Mouse (Mus musculus) heart, postnatal 25 days (tissue): ENCODE measurements around the gene Rab6b. TPM values are rescaled to one million over a fixed set of nuclear protein-coding genes. Genes with fewer than 3 reads are reported as not detected.
A peak's percentile ranks its signal among the peaks of the same experiment; 100 is the strongest.
"Not testable (repeated sequence)": the region's sequence is repeated elsewhere in the genome, so short reads cannot be mapped to it uniquely, and the experiment has no call there.

Source experiments
- DNase-seq: peaks from one replicate; pipeline ENCODE4 v3.0.0; 2022; ENCODE audit warnings: low spot score
- intact Hi-C: fragments of 180-260 bp; cut with DNase I; formaldehyde crosslinking; loops from one replicate; pipeline ENCODE4 v1.15.1; 2025
- total RNA-seq, 2 experiments: library from RNA; stranded (reverse); gene quantifications; 2 replicates each; pipeline ENCODE4 v1.2.3; 2021

Rab6b gene
- total RNA-seq, 2 experiments from 2014 or later: 2.1 to 3.0 TPM

DNA sequence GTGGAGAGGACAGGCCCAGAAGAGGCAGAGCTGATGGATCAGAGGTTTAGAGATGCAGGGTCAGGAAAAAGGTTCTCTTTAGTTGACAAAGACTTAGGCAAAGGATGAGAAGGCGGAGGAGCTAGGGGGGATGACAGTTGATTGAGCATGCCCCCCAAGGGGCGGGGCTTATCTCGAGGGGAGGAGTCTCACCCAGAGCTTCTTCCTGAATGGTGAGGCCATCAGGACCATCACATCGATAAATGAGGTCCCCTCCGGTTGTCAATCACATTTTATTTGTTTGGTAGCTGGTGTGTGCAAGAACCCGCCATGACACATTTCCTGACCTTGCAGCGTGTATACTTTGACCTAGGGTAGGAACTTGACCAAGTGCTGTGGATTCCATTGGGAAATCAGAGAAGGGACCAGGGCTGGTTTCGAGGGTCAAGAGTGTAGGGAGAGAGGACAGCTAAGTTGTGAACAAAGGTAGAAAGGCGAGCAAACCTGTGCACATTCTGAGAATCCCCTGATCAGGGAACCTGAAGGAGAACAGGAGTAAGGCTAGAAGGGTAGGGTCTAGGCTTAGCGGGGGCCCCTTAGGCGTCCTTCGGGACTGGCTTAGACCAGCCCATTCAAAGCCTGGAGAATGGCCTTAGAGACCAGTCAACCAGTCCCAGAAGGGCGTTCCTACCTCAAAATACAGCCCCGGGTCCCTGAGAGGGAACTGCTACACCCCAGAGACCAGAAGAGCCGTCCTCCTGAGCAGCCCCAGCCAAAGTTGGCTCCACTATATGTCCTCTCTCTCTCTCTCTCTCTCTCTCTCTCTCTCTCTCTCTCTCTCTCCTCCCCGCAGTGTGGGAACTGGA lies 20.3 kb upstream of the Rab6b start:
- DNase-seq: no peak
- intact Hi-C loops: loop anchor here (5.0 kb wide), 1 partner anchor 79 kb away; no protein-coding TSS in a partner anchor

DNA sequence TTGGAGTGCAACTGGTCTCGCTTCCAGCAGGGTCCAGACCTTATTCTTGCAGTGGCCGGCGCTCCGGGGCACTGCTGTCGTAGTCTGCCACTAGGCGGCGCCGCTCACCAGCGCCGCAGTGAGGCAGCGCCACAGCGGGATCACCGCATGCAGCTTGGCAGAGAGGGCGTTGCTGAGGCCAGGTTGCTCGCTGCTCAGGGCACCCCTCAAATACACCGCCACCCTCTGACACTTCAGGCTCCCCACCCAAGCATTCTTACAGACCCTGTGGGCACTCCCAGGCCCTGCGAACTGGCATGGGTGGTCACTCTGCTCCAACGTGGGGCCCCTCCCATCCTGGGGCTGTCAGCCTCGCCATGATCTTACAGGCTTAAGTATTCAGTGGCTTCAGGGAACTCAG lies 19.3 kb upstream of the Rab6b start:
- peak; percentile 62 for DNase-seq
- intact Hi-C loops: loop anchor here (2.0 to 5.0 kb wide), 3 partner anchors 35 to 211 kb away; no protein-coding TSS in a partner anchor

DNA sequence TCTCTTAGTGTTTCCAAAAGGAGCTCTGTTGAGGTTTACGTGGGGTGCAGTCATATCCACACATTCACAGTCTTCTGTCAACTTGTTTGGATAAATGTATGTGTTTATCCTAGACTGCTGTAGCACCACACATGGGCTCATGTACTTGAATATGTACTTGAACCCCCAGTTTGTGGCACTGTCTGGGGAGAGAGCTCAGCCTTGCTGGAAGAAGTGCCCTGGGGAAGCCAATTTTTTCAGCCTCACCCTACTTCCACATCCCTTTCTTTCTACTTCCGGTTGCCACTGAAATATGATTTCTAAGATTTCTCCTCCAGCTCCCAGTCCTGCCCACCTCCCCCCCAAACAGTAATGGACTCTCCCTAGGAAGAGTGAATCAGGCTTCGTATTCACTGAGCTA lies 17.9 kb upstream of the Rab6b start:
- intact Hi-C loops: loop anchor here (2.0 to 5.0 kb wide), 3 partner anchors 37 to 209 kb away; no protein-coding TSS in a partner anchor
- DNase-seq: no peak

DNA sequence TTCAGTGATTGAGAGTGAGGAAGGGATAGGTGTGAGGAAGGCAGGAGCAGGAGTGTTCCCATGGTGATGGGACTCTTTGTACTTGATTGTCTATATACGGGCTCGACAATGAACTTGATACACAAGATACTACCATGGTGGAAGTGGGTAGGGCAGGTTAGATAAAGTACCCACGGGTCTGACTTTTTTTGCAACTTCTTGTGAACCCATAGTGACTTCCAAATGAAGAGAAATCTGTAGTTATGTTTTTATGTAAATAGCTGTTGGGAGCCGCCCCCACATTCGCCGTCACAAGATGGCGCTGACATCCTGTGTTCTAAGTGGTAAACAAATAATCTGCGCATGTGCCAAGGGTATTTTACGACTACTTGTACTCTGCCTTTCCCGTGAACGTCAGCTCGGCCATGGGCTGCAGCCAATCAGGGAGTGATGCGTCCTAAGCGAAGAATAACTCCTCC lies 3.2 kb upstream of the Rab6b start:
- intact Hi-C loops, DNase-seq: not testable (repeated sequence)

DNA sequence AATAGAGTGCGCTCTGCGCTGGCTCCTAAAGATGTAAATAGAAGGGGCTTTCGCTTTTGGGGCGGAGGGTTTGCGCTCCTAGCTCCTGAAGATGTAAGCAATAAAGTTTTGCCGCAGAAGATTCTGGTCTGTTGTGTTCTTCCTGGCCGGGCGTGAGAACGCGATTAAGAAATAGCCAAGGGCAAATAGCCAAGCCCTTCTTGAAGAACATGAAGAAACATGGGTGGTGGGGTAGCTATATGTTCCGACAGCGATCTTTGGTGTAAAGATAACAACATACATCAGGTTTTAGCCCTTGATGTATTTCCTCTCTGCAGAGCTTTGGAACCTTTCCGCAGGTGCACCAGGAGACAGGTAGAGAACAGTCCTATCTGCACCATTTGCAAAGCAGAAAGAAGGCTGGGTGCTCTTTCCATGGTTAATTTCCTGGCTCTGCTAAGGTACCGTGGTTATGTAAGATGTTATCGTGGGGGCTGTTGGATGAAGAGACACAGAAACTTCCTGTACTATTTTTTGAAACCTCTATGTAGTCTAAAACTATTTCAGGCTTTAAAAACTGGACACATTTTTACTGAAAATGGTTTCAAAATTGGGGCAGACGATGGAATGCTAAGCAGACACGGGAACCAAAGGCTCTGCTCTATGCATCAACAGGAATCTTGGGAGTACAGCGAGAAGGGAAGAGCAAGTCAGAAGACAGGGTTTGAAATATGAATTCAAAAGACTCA lies 2.5 kb upstream of the Rab6b start:
- intact Hi-C loops: no loop called here
- DNase-seq: no peak

DNA sequence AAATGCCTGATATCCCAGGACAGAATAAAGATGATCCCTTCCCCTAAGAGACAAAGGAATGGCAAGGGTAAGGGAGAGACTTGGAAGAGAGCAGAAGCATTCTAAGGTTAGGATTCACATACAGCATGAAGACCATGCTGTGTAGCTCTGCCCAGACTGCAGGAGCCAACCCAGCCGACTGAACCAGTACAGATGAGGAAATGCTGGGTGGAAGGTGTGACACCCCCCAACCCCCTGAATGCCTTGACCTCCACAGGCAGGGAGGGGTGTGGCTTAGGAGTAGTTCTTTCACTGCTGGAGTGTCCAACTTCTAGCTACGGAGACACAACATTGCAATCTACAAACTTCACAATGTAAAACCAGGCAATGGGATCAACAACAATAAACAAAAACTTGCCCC lies 1.7 kb upstream of the Rab6b start:
- intact Hi-C loops: no loop called here
- no peak for DNase-seq

DNA sequence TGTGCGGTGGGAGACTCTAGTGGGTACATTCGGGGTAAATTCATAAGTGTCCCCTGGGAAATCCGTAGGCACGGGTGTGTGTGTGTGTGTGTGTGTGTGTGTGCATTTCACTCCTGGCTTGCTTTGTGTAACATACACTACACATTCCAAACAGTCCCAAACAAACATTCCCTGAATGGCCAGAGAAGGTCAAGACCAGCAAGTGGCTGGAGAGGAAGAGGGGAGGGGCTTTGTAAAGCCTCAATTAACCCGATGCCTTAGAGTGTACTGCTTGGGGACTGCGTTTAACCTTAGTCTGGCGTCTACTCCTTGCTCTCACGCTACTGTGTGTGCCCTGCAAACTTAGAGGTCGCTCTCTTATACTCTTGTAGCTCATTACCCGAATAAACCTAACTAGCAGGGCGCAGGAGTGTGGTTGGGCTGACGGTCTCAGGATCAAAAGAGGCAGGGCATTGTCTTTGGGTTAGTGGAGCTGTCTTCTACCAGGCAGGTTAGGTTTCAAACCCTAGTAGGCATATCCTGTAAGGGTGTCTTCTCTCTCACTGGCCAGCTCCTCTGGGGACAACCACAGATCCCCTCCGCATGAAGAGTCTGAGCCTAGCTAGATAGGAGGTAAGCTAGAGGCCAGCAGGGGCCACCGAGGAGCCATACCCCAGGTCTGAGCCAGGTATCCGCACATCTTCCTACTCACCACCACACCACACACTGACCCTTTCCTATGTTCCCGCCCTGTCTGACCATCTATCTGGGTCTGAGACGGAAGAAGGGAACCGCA lies 673 bp upstream of the Rab6b start:
- intact Hi-C loops: no loop called here
- DNase-seq: no peak

DNA sequence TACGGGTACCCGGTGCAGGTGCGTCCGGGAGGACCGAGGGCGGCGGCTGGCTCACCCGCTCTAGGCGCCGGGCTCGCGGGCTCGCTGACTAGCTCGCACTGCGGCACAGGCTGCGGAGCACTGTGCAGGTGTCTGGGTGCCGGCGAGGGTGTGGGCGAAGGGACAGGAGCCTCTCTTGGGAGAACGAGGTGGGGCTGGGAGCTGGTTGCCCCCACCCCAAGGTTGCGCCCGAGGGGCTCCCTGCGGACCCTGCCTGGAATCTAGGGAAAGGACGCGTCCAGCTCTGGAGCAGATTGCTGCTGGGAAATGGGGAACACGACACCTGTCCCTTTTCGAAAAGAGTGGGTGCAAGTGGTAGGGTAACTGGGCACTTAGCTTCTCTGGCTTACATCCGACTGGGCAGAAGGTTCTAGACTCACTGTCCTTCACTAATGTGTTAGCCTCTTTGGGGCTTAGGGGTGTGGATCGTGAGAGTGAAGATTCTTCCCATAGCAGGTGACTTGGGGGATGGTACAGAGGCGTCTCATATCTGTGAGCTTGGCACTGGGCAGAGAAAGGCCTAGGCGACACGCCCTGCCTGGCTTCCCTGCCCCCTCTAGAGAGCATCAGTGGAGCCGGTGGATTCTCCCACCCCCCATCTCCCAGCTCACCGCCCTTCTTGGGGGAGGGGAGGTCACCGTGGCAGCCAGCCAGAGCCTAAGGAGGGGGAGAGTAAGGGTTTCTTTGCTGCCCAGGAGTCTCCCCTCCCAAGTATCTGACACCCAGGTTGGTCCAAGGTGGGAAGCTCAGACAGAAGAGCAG lies 1.1 kb downstream of the Rab6b start:
- intact Hi-C loops: no loop called here
- DNase-seq: no peak

DNA sequence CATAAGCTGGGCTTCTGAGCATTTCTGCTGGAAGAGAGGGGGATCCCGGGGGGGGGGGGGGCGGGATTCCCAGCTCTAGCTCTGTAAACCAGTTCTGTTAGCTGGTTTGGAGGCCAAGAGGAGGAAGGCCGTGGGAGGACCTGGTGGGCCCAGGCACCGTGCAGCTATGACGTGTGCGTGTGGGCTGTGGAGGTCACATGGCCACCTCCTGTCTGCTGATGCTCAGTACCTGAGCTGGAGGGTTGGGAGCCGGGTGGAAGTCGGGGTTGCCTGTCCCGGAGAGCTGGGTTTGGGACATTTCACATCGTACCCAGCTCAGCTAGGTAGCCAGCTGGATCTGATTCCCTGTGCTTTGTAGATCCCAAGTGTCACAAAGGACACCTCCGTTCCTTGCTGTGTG lies 1.8 kb downstream of the Rab6b start:
- no peak for DNase-seq
- intact Hi-C loops: no loop called here

DNA sequence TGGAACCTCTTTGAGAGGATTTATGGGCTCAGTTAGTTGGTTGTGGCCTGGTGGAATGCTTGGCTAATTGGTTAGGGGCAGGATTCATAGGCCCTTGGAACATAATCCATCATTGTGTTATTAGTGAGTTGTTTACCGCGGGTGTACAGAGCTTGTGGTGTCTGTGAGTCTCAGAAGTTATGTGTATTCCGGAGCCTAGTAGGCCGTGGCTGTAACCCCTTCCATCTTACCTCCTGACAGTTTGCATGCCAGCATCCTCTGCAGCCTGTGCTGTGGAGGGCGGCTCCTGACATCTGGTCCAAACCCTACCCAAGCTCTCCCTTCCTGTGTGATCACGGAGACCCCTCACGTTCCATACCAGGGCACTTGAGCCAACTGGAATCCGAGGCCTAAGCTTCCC lies 2.7 kb downstream of the Rab6b start:
- no peak for DNase-seq
- intact Hi-C loops: no loop called here

DNA sequence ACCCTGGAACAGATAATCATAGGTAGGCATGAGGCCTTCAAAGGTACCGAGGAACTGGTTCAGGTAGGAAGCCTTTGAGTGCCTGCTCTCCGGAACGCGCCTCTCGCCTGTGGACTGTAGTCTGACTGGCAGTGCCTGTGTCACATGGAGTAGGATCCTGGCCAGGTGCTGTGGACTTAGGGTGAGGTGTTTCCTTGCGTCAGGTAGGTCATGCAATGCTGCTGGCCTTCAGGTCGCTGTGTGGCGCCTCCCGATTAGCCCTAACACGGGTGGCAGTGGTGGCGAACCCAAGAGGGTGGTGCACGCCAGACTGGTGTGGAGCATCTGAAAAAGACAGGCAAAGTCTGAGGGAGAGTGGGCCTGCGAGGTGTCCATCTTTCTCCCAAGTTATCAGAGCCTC lies 3.3 kb downstream of the Rab6b start:
- intact Hi-C loops: no loop called here
- no peak for DNase-seq

DNA sequence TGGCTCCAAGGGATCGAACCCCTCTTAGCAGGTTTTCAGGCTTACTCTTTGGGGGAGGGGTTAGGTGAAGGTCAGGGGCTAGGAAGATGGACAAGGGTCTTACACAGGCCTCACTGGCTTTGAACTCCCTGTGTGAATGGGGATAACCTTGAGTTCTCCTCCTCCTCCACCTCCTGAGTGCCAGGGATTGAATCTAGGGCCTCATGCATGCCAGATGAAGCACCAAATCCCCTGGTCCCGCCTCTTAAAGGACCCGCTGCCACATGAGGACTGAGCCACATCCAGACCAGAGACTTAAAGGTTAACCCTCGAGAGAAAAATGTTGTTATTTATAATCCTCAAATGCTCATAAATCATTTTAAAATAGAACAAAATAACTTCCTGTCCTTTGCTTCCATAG lies 5.4 kb downstream of the Rab6b start:
- intact Hi-C loops: no loop called here
- DNase-seq: no peak

DNA sequence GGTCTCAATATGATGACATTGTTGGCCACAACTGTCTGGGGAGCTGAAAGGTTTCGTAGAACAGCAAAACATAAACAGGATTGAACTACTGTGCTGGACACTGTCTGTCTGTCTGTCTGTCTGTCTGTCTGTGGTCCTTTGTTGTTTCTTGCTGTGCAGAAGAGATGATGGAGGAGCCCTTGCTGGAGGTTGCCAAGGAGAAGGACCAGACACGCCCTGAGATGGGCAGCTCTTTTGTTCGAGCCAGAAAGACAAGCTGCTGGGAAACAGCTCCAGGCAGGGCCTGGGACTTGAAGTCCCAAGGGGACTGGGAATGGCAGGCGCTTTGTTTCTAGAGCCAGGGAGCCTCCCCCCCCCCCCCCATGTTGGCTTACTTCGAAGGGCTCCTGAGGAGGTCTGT lies 5.9 kb downstream of the Rab6b start:
- intact Hi-C loops: no loop called here

DNA sequence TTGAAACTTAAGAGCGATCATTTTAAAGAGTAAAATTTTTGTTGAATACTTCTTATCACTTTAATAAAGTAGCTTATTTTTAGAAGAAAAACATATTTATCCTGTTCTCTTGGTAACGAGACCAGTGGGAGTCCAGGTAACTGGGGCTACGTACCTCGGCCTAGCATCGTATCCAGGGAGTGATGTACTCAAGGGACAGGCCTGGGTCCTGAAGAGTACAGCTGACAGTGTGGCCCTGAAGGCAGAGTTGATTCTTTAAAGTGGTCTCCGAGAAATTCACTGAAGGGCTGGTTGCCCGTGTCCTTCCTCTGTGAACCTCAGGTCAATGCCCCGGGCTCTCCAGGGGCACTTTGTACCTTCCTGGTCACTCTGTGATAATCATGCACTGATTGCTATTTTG lies 6.4 kb downstream of the Rab6b start:
- DNase-seq: no peak
- intact Hi-C loops: no loop called here

More for the DNA sequence above, 5.9 kb downstream of the Rab6b start:
- DNase-seq: no peak

DNA sequence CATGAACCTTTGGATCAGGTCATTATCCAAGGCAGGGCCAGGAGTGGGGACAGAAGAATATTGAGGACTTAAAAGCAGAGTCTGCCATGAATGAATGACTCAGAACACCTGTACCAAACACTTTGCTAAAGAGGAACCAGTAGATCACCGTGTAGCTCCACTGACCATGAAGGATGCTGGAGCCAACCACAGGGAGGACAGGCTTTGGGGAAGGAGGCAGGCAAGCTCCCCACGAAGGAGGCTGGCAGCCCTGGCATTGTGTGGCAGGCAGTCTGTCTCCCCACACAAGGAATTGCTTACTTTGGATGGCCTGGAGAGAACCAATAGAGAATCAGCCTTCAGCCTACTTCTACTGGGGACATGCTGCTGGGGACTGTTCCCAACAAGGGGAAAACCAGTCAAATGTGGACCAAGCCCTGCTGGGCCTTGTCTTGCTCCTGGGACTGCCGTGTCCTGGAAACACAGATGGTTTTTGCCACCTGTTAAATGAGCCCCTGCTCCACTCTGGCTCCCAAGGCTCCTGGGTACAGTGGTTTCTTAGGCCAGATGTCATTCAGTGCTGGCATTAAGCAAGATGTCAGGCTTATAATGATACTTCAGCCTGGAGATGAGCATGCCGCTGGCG lies 7.2 kb downstream of the Rab6b start:
- intact Hi-C loops: no loop called here

DNA sequence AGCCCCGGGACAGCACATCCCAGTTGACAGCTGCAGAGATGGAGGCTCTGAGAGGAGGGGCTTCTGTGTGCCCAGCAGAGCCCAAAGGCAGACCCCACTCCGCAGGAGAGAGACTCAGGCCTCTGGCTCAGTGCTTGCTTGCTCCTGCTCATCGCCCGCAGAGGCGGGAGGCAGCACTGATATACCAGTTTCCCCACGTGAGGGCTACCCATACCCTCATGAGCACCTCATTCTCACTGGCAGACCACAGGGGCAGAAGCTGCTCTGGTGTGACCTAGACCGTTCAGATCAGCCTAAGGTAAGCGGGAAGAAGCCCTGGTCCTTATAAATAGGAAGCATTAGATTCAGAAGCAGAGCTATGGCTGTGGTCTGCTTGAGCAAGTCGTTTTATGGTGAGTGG lies 8.2 kb downstream of the Rab6b start:
- DNase-seq: no peak
- intact Hi-C loops: no loop called here

More for the DNA sequence above, 7.2 kb downstream of the Rab6b start:
- DNase-seq: no peak

DNA sequence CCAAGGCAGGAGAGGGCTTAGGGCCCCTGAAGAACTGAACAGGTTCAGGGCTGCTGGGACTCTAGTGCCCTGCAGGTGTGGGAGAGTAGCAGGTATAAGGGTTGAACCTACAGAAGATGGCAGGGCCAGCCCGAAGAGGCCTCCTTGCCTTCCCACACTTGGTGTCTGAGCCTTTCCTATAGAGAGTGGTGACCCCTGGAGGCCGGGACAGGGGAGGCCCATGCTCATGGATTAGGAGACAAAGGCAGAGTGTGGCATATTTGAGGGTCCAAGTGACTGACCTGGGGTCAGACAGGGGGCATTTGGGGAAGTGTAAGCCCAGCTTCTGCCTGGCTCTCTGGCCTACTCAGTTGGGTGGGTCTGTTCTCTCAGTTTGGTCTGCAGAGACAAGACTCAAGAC lies 8.6 kb downstream of the Rab6b start:
- no peak for DNase-seq
- intact Hi-C loops: no loop called here

DNA sequence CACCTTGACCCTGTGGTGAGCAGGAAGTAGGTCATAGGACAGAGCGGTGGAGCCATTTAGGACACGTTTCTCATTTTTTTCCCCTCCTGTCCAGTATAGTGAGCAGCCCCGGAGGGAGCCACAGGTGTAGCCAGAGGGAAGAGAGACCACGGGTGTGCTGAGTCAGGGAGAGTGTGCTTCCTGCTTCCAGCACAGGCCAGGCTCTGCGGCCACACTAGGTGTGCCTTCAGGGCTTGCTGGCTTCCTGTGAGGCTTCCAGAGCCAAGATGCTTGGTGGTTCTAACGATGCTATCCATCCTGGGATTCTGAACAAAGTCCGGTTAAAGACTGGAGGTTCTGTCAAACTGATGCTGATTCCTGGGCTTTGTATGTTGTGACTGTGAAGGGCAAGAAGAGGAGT lies 10.0 kb downstream of the Rab6b start:
- no peak for DNase-seq
- intact Hi-C loops: no loop called here

DNA sequence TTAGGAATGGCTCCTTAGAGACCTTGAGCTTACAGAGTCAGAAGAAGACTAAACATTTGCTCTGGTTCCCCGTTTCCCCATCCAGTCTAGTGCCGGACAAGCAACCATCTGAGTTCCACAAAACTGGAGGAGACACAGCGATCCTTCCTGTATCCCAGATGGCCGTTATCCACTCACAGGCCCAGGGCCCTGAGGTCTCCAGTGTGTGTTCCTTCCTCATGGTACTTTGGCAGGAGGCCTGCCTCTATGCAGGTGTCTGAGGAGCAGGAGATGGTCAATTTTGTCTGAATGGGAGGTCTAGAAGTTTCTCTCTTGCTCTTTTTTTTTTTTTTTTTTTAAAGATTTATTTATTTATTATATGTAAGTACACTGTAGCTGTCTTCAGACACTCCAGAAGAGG lies 13.2 kb downstream of the Rab6b start:
- intact Hi-C loops: no loop called here
- DNase-seq: no peak
